Mouse (Mus musculus): ENCODE results near the gene Tspan11. TPM values are rescaled to one million over a fixed set of nuclear protein-coding genes. Genes with fewer than 3 reads are reported as not detected.

The Tspan11 gene
- polyA plus RNA-seq, 1 experiment from 2014 or later = 21.9 TPM

GRCm38 (mm10) chr6:127853241-127853640, 34.1 kb upstream of the Tspan11 start:
- Histone ChIP-seq H3K27me3 (replicated peaks; ENCODE audit: control insufficient read depth, insufficient read depth, low read length) (no peaks in the 10 kb centered on the region), H3K9me3 (ENCODE audit: control insufficient read depth, low read length) (no peaks in the 10 kb centered on the region), H3K27ac (replicated peaks; ENCODE audit: low read depth, low read length) (peak overlapping the region; percentile 71), H3K4me1 (ENCODE audit: control insufficient read depth, insufficient read depth, low read length) (peaks cover 35% of the 10 kb centered on the region), H3K36me3 (ENCODE audit: control insufficient read depth, insufficient read depth, low read length) (no peaks in the 10 kb centered on the region), H3K4me3 (ENCODE audit: low read depth, low read length) (no peak overlapping the region), H3K4me2 (ENCODE audit: low read depth, low read length) (peak overlapping the region; percentile 28; the same call in 1 of the 2 replicates), H3K9ac (ENCODE audit: low read depth, low read length) (no peak overlapping the region)
- DNase-seq (ENCODE audit: low spot score) (no peak), ATAC-seq (ENCODE audit: low read depth) (no peak)
- 90% methylated on average over 7 of the region's 7 CpGs for WGBS

GRCm38 (mm10) chr6:127853771-127854687, 33.4 kb upstream of the Tspan11 start:
- H3K4me2 ChIP-seq (ENCODE audit: low read depth, low read length) = peak overlapping the region; percentile 28
- H3K9ac ChIP-seq (ENCODE audit: low read depth, low read length) = no peak overlapping the region
- H3K4me3 ChIP-seq (ENCODE audit: low read depth, low read length) = no peak overlapping the region
- H3K9me3 ChIP-seq (ENCODE audit: control insufficient read depth, low read length) = no peaks in the 10 kb centered on the region
- peaks cover 35% of the 10 kb centered on the region for H3K4me1 ChIP-seq (ENCODE audit: control insufficient read depth, insufficient read depth, low read length)
- peak overlapping the region; percentile 71 for H3K27ac ChIP-seq (replicated peaks; ENCODE audit: low read depth, low read length)
- WGBS = 14% methylated on average over 16 of the region's 16 CpGs
- DNase-seq (ENCODE audit: low spot score) (peak; percentile 79), ATAC-seq (ENCODE audit: low read depth) (peak; percentile 71)
- no peaks in the 10 kb centered on the region for H3K27me3 ChIP-seq (replicated peaks; ENCODE audit: control insufficient read depth, insufficient read depth, low read length)
- H3K36me3 ChIP-seq (ENCODE audit: control insufficient read depth, insufficient read depth, low read length) = no peaks in the 10 kb centered on the region

- no peak for DNase-seq (ENCODE audit: low spot score)
- Histone ChIP-seq H3K9ac (ENCODE audit: low read depth, low read length) (no peak overlapping the region), H3K36me3 (ENCODE audit: control insufficient read depth, insufficient read depth, low read length) (no peaks in the 10 kb centered on the region), H3K9me3 (ENCODE audit: control insufficient read depth, low read length) (no peaks in the 10 kb centered on the region), H3K27me3 (replicated peaks; ENCODE audit: control insufficient read depth, insufficient read depth, low read length) (no peaks in the 10 kb centered on the region), H3K4me3 (ENCODE audit: low read depth, low read length) (no peak overlapping the region), H3K27ac (replicated peaks; ENCODE audit: low read depth, low read length) (peak overlapping the region; percentile 71; the same call in 1 of the 2 replicates), H3K4me1 (ENCODE audit: control insufficient read depth, insufficient read depth, low read length) (peaks cover 35% of the 10 kb centered on the region), H3K4me2 (ENCODE audit: low read depth, low read length) (peak overlapping the region; percentile 28; the same call in 1 of the 2 replicates)
- no peak for ATAC-seq (ENCODE audit: low read depth)
- WGBS = 96% methylated on average over 2 of the region's 2 CpGs
Observed at GRCm38 (mm10) chr6:127854688-127855013, 32.7 kb upstream of the Tspan11 start.

GRCm38 (mm10) chr6:127855711-127856295, 31.6 kb upstream of the Tspan11 start:
- no peak overlapping the region for H3K9ac ChIP-seq (ENCODE audit: low read depth, low read length)
- 34% methylated on average over 9 of the region's 9 CpGs for WGBS
- peak; percentile 82 for ATAC-seq (ENCODE audit: low read depth)
- H3K9me3 ChIP-seq (ENCODE audit: control insufficient read depth, low read length) = no peaks in the 10 kb centered on the region
- no peaks in the 10 kb centered on the region for H3K27me3 ChIP-seq (replicated peaks; ENCODE audit: control insufficient read depth, insufficient read depth, low read length)
- H3K27ac ChIP-seq (replicated peaks; ENCODE audit: low read depth, low read length) = peak overlapping the region; percentile 29
- H3K4me3 ChIP-seq (ENCODE audit: low read depth, low read length) = no peak overlapping the region
- H3K36me3 ChIP-seq (ENCODE audit: control insufficient read depth, insufficient read depth, low read length) = no peaks in the 10 kb centered on the region
- H3K4me2 ChIP-seq (ENCODE audit: low read depth, low read length) = no peak overlapping the region
- DNase-seq (ENCODE audit: low spot score) = peak; percentile 77
- peaks cover 35% of the 10 kb centered on the region for H3K4me1 ChIP-seq (ENCODE audit: control insufficient read depth, insufficient read depth, low read length)

GRCm38 (mm10) chr6:127861951-127862350, 25.4 kb upstream of the Tspan11 start:
- no peak for DNase-seq (ENCODE audit: low spot score)
- ATAC-seq (ENCODE audit: low read depth) = no peak
- Histone ChIP-seq H3K9ac (ENCODE audit: low read depth, low read length) (no peak overlapping the region), H3K9me3 (ENCODE audit: control insufficient read depth, low read length) (no peaks in the 10 kb centered on the region), H3K36me3 (ENCODE audit: control insufficient read depth, insufficient read depth, low read length) (no peaks in the 10 kb centered on the region), H3K27ac (replicated peaks; ENCODE audit: low read depth, low read length) (no peak overlapping the region), H3K4me1 (ENCODE audit: control insufficient read depth, insufficient read depth, low read length) (no peaks in the 10 kb centered on the region), H3K27me3 (replicated peaks; ENCODE audit: control insufficient read depth, insufficient read depth, low read length) (no peaks in the 10 kb centered on the region), H3K4me3 (ENCODE audit: low read depth, low read length) (no peak overlapping the region), H3K4me2 (ENCODE audit: low read depth, low read length) (no peak overlapping the region)
- 75% methylated on average over 9 of the region's 9 CpGs for WGBS

GRCm38 (mm10) chr6:127865391-127865790, 22.0 kb upstream of the Tspan11 start:
- ATAC-seq (ENCODE audit: low read depth) (no peak), DNase-seq (ENCODE audit: low spot score) (no peak)
- H3K9me3 ChIP-seq (ENCODE audit: control insufficient read depth, low read length) = no peaks in the 10 kb centered on the region
- WGBS = 56% methylated on average over 4 of the region's 4 CpGs
- H3K27me3 ChIP-seq (replicated peaks; ENCODE audit: control insufficient read depth, insufficient read depth, low read length) = no peaks in the 10 kb centered on the region
- no peak overlapping the region for H3K27ac ChIP-seq (replicated peaks; ENCODE audit: low read depth, low read length)
- peaks cover 19% of the 10 kb centered on the region for H3K4me1 ChIP-seq (ENCODE audit: control insufficient read depth, insufficient read depth, low read length)
- no peak overlapping the region for H3K4me2 ChIP-seq (ENCODE audit: low read depth, low read length)
- H3K9ac ChIP-seq (ENCODE audit: low read depth, low read length) = no peak overlapping the region
- H3K36me3 ChIP-seq (ENCODE audit: control insufficient read depth, insufficient read depth, low read length) = no peaks in the 10 kb centered on the region
- H3K4me3 ChIP-seq (ENCODE audit: low read depth, low read length) = no peak overlapping the region

GRCm38 (mm10) chr6:127868546-127868945, 18.8 kb upstream of the Tspan11 start:
- Histone ChIP-seq H3K27ac (replicated peaks; ENCODE audit: low read depth, low read length) (peak overlapping the region; percentile 54), H3K9me3 (ENCODE audit: control insufficient read depth, low read length) (0 out of 2 replicates have a peak, but pooled peaks cover 4% of the 10 kb centered on the region), H3K4me3 (ENCODE audit: low read depth, low read length) (no peak overlapping the region), H3K27me3 (replicated peaks; ENCODE audit: control insufficient read depth, insufficient read depth, low read length) (no peaks in the 10 kb centered on the region), H3K4me2 (ENCODE audit: low read depth, low read length) (no peak overlapping the region), H3K9ac (ENCODE audit: low read depth, low read length) (no peak overlapping the region), H3K36me3 (ENCODE audit: control insufficient read depth, insufficient read depth, low read length) (no peaks in the 10 kb centered on the region), H3K4me1 (ENCODE audit: control insufficient read depth, insufficient read depth, low read length) (peaks cover 34% of the 10 kb centered on the region)
- ATAC-seq (ENCODE audit: low read depth) (no peak), DNase-seq (ENCODE audit: low spot score) (no peak)
- WGBS = 36% methylated on average over 8 of the region's 8 CpGs

- Histone ChIP-seq H3K4me2 (ENCODE audit: low read depth, low read length) (no peak overlapping the region), H3K27ac (replicated peaks; ENCODE audit: low read depth, low read length) (peak overlapping the region; percentile 97), H3K36me3 (ENCODE audit: control insufficient read depth, insufficient read depth, low read length) (no peaks in the 10 kb centered on the region), H3K9me3 (ENCODE audit: control insufficient read depth, low read length) (0 out of 2 replicates have a peak, but pooled peaks cover 4% of the 10 kb centered on the region), H3K4me1 (ENCODE audit: control insufficient read depth, insufficient read depth, low read length) (peaks cover 34% of the 10 kb centered on the region), H3K27me3 (replicated peaks; ENCODE audit: control insufficient read depth, insufficient read depth, low read length) (no peaks in the 10 kb centered on the region), H3K4me3 (ENCODE audit: low read depth, low read length) (no peak overlapping the region), H3K9ac (ENCODE audit: low read depth, low read length) (no peak overlapping the region)
- ATAC-seq (ENCODE audit: low read depth) (no peak), DNase-seq (ENCODE audit: low spot score) (no peak)
- 55% methylated on average over 7 of the region's 7 CpGs for WGBS
Observed at GRCm38 (mm10) chr6:127869121-127869520, 18.3 kb upstream of the Tspan11 start.
